Mouse (Mus musculus): ENCODE measurements around the gene Fgfr2.

- TF ChIP-seq CTCF (IDR thresholded peaks at IDR 0.05; ENCODE audit: borderline replicate concordance, extremely low read depth, insufficient read depth, insufficient read length) (no peak), POLR2A (IDR thresholded peaks at IDR 0.05; ENCODE audit: borderline replicate concordance, extremely low read depth, insufficient read depth, insufficient read length, poor library complexity, severe bottlenecking) (no peak)
Measured at GRCm38 (mm10) chr7:130662869-130663268, 2460.3 kb downstream of the Fgfr2 start.

Data from brain, embryonic 14.5 days (tissue).